Mouse (Mus musculus): ENCODE results near the gene Rbm20.
A peak's percentile ranks its signal among the peaks of the same experiment; 100 is the strongest.

GRCm38 (mm10) chr19:53741902-53742301 is 64.8 kb downstream of the Rbm20 start:
- no peak for TF ChIP-seq TBP (IDR thresholded peaks at IDR 0.05; ENCODE audit: low read depth, low read length)
- TF ChIP-seq JUND (IDR thresholded peaks at IDR 0.05; ENCODE audit: low read depth, low read length), result no peak
- no peak for TF ChIP-seq POLR2A (IDR thresholded peaks at IDR 0.05; ENCODE audit: control insufficient read depth in 1 of 2, insufficient read depth in 1 of 2, low read depth in 1 of 2, low read length in 2 of 2, poor library complexity in 1 of 2)
- TF ChIP-seq CTCF (IDR thresholded peaks at IDR 0.05 in 2 of 3, conservative IDR thresholded peaks at IDR 0.05 in 1 of 3; ENCODE audit: control insufficient read depth in 1 of 3, insufficient read depth in 1 of 3, low read depth in 2 of 3, low read length in 3 of 3, poor library complexity in 1 of 3, severe bottlenecking in 1 of 3), result peak; percentile 25 to 81 (median 62); a peak in 4 of 6 replicates
- peak; percentile 84 for TF ChIP-seq ZC3H11A (IDR thresholded peaks at IDR 0.05; ENCODE audit: low read depth, low read length)

All from MEL (cell line).